Mouse (Mus musculus) midbrain, embryonic 11.5 days (tissue): ENCODE results near the gene Scaf4. TPM values are rescaled to one million over a fixed set of nuclear protein-coding genes. Genes with fewer than 3 reads are reported as not detected.

Experiments
- ATAC-seq: fragments of 200-750 bp; cut with Nextera tagmentation; 2 replicates; pipeline ENCODE4 v1.8.0; 2017; ENCODE audit warnings: moderate TSS enrichment, moderate library complexity; ENCODE audit not compliant: low FRiP score
- DNase-seq: peaks from one replicate; pipeline ENCODE4 v3.0.0; 2015; ENCODE audit warnings: low spot score; ENCODE audit errors: missing footprints
- H3K27ac ChIP-seq: fragments of 300-500 bp; sonication (generic); 2 replicates; pipeline ENCODE4 v1.5.1; 2014; ENCODE audit warnings: low read depth, low read length
- H3K27me3 ChIP-seq: fragments of 300-500 bp; sonication (generic); 2 replicates; pipeline ENCODE4 v1.6.1; 2014; ENCODE audit warnings: mild to moderate bottlenecking, low read length, moderate library complexity, mixed read lengths; ENCODE audit not compliant: control insufficient read depth, insufficient read depth
- H3K36me3 ChIP-seq: fragments of 300-500 bp; sonication (generic); 2 replicates; pipeline ENCODE4 v1.6.1; 2014; ENCODE audit warnings: mild to moderate bottlenecking, low read length, moderate library complexity, mixed read lengths; ENCODE audit not compliant: control insufficient read depth, insufficient read depth
- H3K4me1 ChIP-seq: fragments of 300-500 bp; sonication (generic); 2 replicates; pipeline ENCODE4 v1.6.1; 2014; ENCODE audit warnings: low read length; ENCODE audit not compliant: control insufficient read depth, insufficient read depth
- H3K4me2 ChIP-seq: fragments of 300-500 bp; sonication (generic); 2 replicates; pipeline ENCODE4 v1.6.1; 2014; ENCODE audit warnings: mild to moderate bottlenecking, moderate library complexity
- H3K4me3 ChIP-seq: fragments of 300-500 bp; sonication (generic); 2 replicates; pipeline ENCODE4 v1.5.1; 2014; ENCODE audit warnings: low read depth, low read length
- H3K9ac ChIP-seq: fragments of 300-500 bp; sonication (generic); 2 replicates; pipeline ENCODE4 v1.6.1; 2014; ENCODE audit warnings: low read length
- H3K9me3 ChIP-seq: fragments of 300-500 bp; sonication (generic); 2 replicates; pipeline ENCODE4 v1.6.1; 2016; ENCODE audit warnings: low read length; ENCODE audit not compliant: control insufficient read depth
- WGBS: fragments of 180-500 bp; shearing (Covaris S2); extraction: QIAGEN DNeasy Blood & Tissue Kit; methylation state at CpG from one replicate; pipeline ENCODE4 v1.1.7; 2014; 5-methylcytosine and 5-hydroxymethylcytosine counted together
- polyA plus RNA-seq: library from polyadenylated mRNA; unstranded; fragments of >200 nt; fragmentation: Nextera tagmentation; extraction: Ambion mirVana; gene quantifications from 2 replicates; pipeline ENCODE4 v1.2.1, GENCODE M21; 2014

Gene Scaf4
- polyA plus RNA-seq, 1 experiment from 2014 or later: 31.6 TPM

DNA sequence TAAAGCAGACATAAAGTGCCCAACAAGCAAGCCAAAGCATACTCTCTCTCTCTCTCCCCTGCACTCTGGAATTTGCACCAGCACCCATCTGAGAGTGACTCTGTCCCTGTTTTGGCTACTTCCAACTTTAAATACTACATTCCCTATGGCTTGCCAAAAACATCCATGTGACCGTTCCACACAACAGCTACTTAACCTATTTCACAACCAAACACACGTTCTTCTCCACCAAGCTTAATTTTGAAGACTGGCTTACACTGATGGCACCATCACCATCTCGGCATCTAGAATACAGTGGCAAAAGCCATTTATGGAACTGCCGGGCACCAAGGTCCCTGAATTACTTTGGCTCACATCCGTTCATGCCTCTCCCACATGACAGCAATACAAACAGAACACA lies 3.3 kb downstream of the Scaf4 start:
- no peak overlapping the region for H3K27ac ChIP-seq

DNA sequence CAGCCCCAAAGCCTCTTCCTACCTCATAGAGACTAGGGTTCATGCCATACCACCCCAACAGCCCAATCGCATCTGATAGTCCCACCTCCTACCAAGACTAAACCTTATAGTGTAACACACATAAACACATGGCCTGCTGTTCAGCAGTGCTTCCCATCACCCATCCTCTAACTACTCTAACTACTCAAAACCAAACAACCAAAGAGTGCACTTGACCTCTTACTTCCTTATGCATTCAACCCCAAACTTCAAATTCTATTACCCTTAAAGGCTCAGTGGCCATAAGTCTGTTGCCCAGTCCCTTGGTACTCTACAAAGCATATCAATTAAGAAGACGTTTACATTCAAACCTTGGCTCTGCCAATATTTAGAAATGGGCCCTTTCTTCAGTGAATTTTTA lies 3.8 kb downstream of the Scaf4 start:
- no peaks in the 10 kb centered on the region for H3K9me3 ChIP-seq
- DNase-seq (no peak), ATAC-seq (no peak)
- peaks cover 19% of the 10 kb centered on the region for H3K4me1 ChIP-seq
- no peaks in the 10 kb centered on the region for H3K36me3 ChIP-seq
- no peak overlapping the region for H3K27ac ChIP-seq
- H3K4me2 ChIP-seq: no peak overlapping the region
- 74% methylated on average over 2 of the region's 2 CpGs for WGBS
- H3K9ac ChIP-seq: no peak overlapping the region
- H3K4me3 ChIP-seq: no peak overlapping the region
- no peaks in the 10 kb centered on the region for H3K27me3 ChIP-seq

More for the DNA sequence above, 3.3 kb downstream of the Scaf4 start:
- Histone ChIP-seq H3K4me3 (no peak overlapping the region), H3K4me2 (no peak overlapping the region), H3K9me3 (no peaks in the 10 kb centered on the region), H3K4me1 (peaks cover 19% of the 10 kb centered on the region), H3K27me3 (no peaks in the 10 kb centered on the region), H3K36me3 (no peaks in the 10 kb centered on the region), H3K9ac (no peak overlapping the region)
- ATAC-seq (no peak), DNase-seq (no peak)
- WGBS: 85% methylated on average over 5 of the region's 5 CpGs

DNA sequence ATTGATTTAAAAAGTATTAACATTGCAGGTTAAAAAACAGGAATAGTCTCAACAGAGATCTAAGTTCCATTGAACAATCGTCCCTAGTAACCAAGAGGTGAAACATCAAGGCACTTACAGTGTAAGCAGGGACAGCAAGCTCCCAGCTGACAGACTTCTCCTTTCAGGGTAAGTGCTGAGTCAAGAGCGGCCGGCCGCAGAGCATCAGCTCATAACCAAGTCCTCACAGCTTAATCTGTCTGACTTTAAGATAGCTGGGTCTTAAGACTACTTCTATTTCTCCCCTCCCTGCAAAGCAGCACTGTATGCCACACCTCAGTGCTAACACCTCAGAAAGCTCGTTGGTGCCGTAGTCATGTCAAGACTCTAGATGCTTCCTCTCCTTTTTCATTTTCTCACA lies 5.2 kb downstream of the Scaf4 start:
- H3K9ac ChIP-seq: no peak overlapping the region
- no peaks in the 10 kb centered on the region for H3K27me3 ChIP-seq
- ATAC-seq: no peak
- 80% methylated on average over 6 of the region's 6 CpGs for WGBS
- H3K9me3 ChIP-seq: no peaks in the 10 kb centered on the region
- no peak for DNase-seq
- no peak overlapping the region for H3K4me2 ChIP-seq
- H3K4me1 ChIP-seq: peaks cover 16% of the 10 kb centered on the region
- H3K4me3 ChIP-seq: no peak overlapping the region
- H3K27ac ChIP-seq: no peak overlapping the region
- no peaks in the 10 kb centered on the region for H3K36me3 ChIP-seq

DNA sequence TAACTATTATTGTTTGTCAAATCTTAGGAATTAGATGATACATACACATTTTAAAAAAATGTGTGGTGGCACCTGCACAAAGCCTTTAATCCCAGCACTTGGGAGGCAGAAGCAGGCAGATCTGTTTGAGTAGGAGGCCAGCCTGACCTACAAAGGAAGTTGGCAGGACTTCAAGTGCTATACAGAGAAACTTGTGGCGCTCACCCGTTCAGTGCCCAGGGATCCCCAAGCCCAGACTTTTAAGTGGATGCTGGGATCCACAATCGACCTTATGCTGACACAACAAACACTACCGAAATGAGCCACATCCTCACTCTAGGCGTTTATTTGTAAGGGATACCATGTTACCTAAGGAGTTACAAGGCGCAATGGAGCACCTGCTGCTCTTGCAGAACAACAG lies 8.8 kb downstream of the Scaf4 start:
- H3K4me1 ChIP-seq: peaks cover 3% of the 10 kb centered on the region; the same call in 1 of the 2 replicates
- no peak overlapping the region for H3K4me2 ChIP-seq
- ATAC-seq: no peak
- no peak overlapping the region for H3K4me3 ChIP-seq
- H3K27me3 ChIP-seq: no peaks in the 10 kb centered on the region
- no peak overlapping the region for H3K9ac ChIP-seq
- H3K27ac ChIP-seq: no peak overlapping the region
- no peak for DNase-seq
- H3K36me3 ChIP-seq: no peaks in the 10 kb centered on the region
- H3K9me3 ChIP-seq: no peaks in the 10 kb centered on the region
- 95% methylated on average over 6 of the region's 6 CpGs for WGBS

DNA sequence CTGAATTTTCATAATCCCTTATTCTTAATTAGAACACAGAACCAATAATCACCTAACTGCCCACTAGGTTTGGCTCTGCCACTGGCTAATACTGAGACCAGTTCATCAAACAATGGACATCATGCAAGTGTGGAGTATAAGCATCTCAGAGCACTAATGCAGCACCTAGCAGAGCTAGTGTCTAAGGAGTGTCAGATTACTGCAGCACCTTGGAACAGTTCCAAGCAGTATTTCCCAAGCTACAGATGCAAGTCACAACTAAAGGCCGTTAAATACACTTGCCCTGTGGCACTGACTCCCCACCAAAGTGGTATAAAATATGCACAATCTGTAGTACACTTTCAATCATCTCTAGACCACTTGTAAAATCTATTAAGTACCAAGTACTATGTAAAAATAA lies 17.7 kb downstream of the Scaf4 start:
- H3K36me3 ChIP-seq: no peaks in the 10 kb centered on the region; the same call in 1 of the 2 replicates
- H3K27me3 ChIP-seq: no peaks in the 10 kb centered on the region
- no peak overlapping the region for H3K4me3 ChIP-seq
- no peak overlapping the region for H3K9ac ChIP-seq
- no peak overlapping the region for H3K4me2 ChIP-seq
- H3K27ac ChIP-seq: no peak overlapping the region
- 74% methylated on average over 1 of the region's 1 CpGs for WGBS
- H3K9me3 ChIP-seq: no peaks in the 10 kb centered on the region
- H3K4me1 ChIP-seq: no peaks in the 10 kb centered on the region
- DNase-seq (no peak), ATAC-seq (no peak)

DNA sequence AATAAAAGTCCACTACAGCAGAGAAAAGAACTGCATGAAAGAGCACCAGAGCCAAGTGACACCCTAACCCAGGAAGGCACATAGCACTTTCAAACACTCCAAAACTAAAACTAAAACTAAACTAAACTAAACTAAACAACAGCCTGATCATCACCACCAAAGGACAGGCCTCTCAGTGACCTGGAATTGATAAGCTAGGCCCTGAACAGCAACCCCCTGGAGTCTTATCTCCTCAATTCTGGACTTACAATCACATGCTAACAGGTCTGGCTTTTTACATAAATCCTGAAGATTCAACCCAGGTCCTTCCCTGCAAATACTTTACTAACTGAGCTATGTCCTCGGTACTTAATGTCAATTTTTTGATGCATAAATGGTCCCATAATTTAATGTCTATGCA lies 19.2 kb downstream of the Scaf4 start:
- DNase-seq (no peak), ATAC-seq (no peak)
- no peaks in the 10 kb centered on the region for H3K4me1 ChIP-seq
- H3K36me3 ChIP-seq: peaks cover 2% of the 10 kb centered on the region; the same call in 1 of the 2 replicates
- no peak overlapping the region for H3K27ac ChIP-seq
- H3K9me3 ChIP-seq: no peaks in the 10 kb centered on the region
- H3K9ac ChIP-seq: no peak overlapping the region
- WGBS: 92% methylated on average over 1 of the region's 1 CpGs
- no peak overlapping the region for H3K4me2 ChIP-seq
- H3K27me3 ChIP-seq: no peaks in the 10 kb centered on the region
- H3K4me3 ChIP-seq: no peak overlapping the region

DNA sequence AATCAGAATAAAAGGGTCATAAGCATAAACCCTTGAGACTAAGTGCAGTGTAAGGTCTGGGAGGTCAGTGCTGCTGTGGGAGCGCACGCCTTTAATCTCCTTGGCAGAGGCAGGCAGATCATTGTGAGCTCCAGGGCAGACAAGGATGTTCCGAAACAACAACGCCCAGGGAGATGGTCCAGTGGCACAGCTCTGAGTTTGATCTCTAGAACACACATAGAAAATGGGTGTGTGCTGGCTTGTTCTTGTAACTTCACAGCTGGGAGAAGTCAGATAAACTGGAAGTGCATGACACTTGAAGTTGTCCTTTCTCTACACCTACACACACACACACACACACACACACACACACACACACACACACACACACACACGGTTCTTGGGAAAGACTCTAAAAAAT lies 20.3 kb downstream of the Scaf4 start:
- H3K4me1 ChIP-seq: no peaks in the 10 kb centered on the region
- no peaks in the 10 kb centered on the region for H3K27me3 ChIP-seq
- 77% methylated on average over 5 of the region's 5 CpGs for WGBS
- H3K9me3 ChIP-seq: no peaks in the 10 kb centered on the region
- H3K36me3 ChIP-seq: peaks cover 6% of the 10 kb centered on the region; the same call in 1 of the 2 replicates
- no peak overlapping the region for H3K27ac ChIP-seq
- H3K9ac ChIP-seq: no peak overlapping the region
- no peak for DNase-seq
- no peak overlapping the region for H3K4me3 ChIP-seq
- H3K4me2 ChIP-seq: no peak overlapping the region
- ATAC-seq: no peak

DNA sequence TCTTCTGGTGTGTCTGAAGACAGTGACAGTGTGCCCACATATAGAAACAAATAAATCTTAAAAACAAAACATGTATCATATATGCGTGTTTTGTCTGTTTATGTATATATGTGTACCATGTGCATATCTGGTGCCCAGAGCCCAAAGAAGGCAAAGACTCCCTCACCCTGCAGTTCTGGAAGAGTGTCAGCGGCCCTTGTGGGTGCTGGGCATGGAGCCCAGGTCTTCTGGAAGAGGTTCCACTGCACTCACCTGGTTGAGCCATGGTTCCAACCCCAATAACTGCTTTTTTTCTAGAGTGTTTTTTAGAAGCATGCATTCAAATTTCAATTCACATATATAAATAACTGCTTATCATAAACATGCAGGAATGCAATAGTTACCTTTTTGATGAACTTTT lies 22.5 kb downstream of the Scaf4 start:
- H3K9me3 ChIP-seq: no peaks in the 10 kb centered on the region
- H3K9ac ChIP-seq: no peak overlapping the region
- no peak overlapping the region for H3K4me2 ChIP-seq
- DNase-seq (no peak), ATAC-seq (no peak)
- H3K27me3 ChIP-seq: no peaks in the 10 kb centered on the region
- 97% methylated on average over 2 of the region's 2 CpGs for WGBS
- no peak overlapping the region for H3K4me3 ChIP-seq
- H3K36me3 ChIP-seq: peaks cover 15% of the 10 kb centered on the region; the same call in 1 of the 2 replicates
- no peaks in the 10 kb centered on the region for H3K4me1 ChIP-seq
- no peak overlapping the region for H3K27ac ChIP-seq

DNA sequence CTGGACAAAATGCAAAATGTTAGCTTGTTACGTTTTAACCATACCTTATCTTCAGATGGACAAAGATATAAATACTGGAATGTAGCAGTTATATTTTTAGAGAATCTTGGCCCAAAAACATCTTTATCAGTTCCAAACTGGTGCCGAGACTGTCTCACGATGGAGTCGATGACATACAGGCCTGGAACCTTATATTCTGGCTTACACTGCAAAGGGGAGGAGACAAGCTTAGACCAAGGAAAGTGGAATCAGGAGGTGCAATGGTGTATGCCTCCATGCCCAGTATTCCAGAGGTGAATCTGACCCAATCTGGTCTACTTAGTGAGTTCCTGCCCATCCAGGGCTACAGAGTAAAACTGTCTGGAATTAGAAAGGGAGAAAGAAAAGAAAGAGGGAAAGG lies 24.2 kb downstream of the Scaf4 start:
- Histone ChIP-seq H3K36me3 (peaks cover 18% of the 10 kb centered on the region; the same call in 1 of the 2 replicates), H3K9ac (no peak overlapping the region), H3K4me2 (no peak overlapping the region), H3K27me3 (no peaks in the 10 kb centered on the region), H3K4me1 (no peaks in the 10 kb centered on the region), H3K9me3 (no peaks in the 10 kb centered on the region), H3K4me3 (no peak overlapping the region), H3K27ac (no peak overlapping the region)
- 94% methylated on average over 4 of the region's 4 CpGs for WGBS
- DNase-seq: no peak
- no peak for ATAC-seq

DNA sequence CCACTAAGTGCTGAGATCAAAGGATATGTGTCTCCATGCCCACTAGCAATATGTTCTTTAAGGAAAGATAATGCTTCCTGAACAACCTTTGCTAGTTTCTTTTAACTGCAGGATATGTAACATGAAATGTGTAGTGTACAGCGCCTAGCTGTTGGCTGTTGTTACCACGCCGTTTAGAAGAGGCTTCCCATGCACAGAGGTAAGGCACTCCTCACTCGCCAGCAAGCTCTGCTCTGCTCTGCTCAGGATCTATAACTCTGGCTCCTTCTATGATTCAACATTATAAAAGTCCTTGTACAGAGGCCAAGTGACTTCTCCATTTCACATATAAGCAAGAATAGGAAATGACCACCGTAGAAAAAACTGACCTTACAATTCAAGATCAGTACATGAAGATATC lies 24.7 kb downstream of the Scaf4 start:
- ATAC-seq: no peak
- Histone ChIP-seq H3K9me3 (no peaks in the 10 kb centered on the region), H3K4me2 (no peak overlapping the region), H3K9ac (no peak overlapping the region), H3K27me3 (no peaks in the 10 kb centered on the region), H3K36me3 (peaks cover 18% of the 10 kb centered on the region; the same call in 1 of the 2 replicates), H3K4me1 (no peaks in the 10 kb centered on the region), H3K27ac (no peak overlapping the region), H3K4me3 (no peak overlapping the region)
- 94% methylated on average over 5 of the region's 5 CpGs for WGBS
- DNase-seq: no peak
